Mouse (Mus musculus): ENCODE data around the gene Gm45716.

Gene Gm45716

GRCm38 (mm10) chr11:90284079-90284478, 96.6 kb downstream of the Gm45716 start:
- no peak for DNase-seq (ENCODE audit: low spot score in 2 of 2)

- no peak for DNase-seq (ENCODE audit: low spot score in 2 of 2)
Observed at GRCm38 (mm10) chr11:90284623-90285022, 97.1 kb downstream of the Gm45716 start.

GRCm38 (mm10) chr11:90286550-90287154, 99.2 kb downstream of the Gm45716 start:
- no peak for DNase-seq (ENCODE audit: low spot score in 2 of 2)

GRCm38 (mm10) chr11:90291156-90291555, 103.7 kb downstream of the Gm45716 start:
- no peak for DNase-seq (ENCODE audit: low spot score in 2 of 2)

GRCm38 (mm10) chr11:90292766-90293165, 105.3 kb downstream of the Gm45716 start:
- no peak for DNase-seq (ENCODE audit: low spot score in 2 of 2)

GRCm38 (mm10) chr11:90294622-90295021, 107.1 kb downstream of the Gm45716 start:
- no peak for DNase-seq (ENCODE audit: low spot score in 2 of 2)

All from thymus, postnatal 10 days (tissue).